Mouse (Mus musculus): ENCODE measurements around the gene Hist1h1t. TPM values are rescaled to one million over a fixed set of nuclear protein-coding genes. Genes with fewer than 3 reads are reported as not detected.

The Hist1h1t gene
- polyA plus RNA-seq, 1 experiment, result not detected

- Histone ChIP-seq H3K27me3 (replicated peaks; ENCODE audit: control insufficient read depth, insufficient read depth, low read length) (no peaks in the 10 kb centered on the region), H3K4me1 (ENCODE audit: control insufficient read depth, insufficient read depth, low read length) (peaks cover 10% of the 10 kb centered on the region), H3K27ac (ENCODE audit: insufficient read depth, low read depth, low read length) (peak overlapping the region; percentile 79), H3K4me3 (ENCODE audit: insufficient read depth, low read depth, low read length) (peak overlapping the region; percentile 56), H3K36me3 (ENCODE audit: control insufficient read depth, insufficient read depth, low read length) (no peaks in the 10 kb centered on the region; the same call in 1 of the 2 replicates)
- peak; percentile 49 for DNase-seq
- WGBS, result 1% methylated on average over 15 of the region's 15 CpGs
- TF ChIP-seq CTCF (conservative IDR thresholded peaks at IDR 0.05; ENCODE audit: insufficient read depth, insufficient read length, low read depth, low read length), result no peak
- no peak for TF ChIP-seq POLR2A (IDR thresholded peaks at IDR 0.05; ENCODE audit: low read depth, low read length)
These were observed 10.3 kb upstream of the Hist1h1t start for GRCm38 (mm10) chr13:23685121-23685861.

GRCm38 (mm10) chr13:23685966-23686365 is 9.6 kb upstream of the Hist1h1t start:
- Histone ChIP-seq H3K27ac (ENCODE audit: insufficient read depth, low read depth, low read length) (peak overlapping the region; percentile 79), H3K36me3 (ENCODE audit: control insufficient read depth, insufficient read depth, low read length) (no peaks in the 10 kb centered on the region; the same call in 1 of the 2 replicates), H3K4me3 (ENCODE audit: insufficient read depth, low read depth, low read length) (peak overlapping the region; percentile 56), H3K27me3 (replicated peaks; ENCODE audit: control insufficient read depth, insufficient read depth, low read length) (no peaks in the 10 kb centered on the region), H3K4me1 (ENCODE audit: control insufficient read depth, insufficient read depth, low read length) (peaks cover 10% of the 10 kb centered on the region)
- no peak for DNase-seq
- 34% methylated on average over 4 of the region's 4 CpGs for WGBS
- TF ChIP-seq CTCF (conservative IDR thresholded peaks at IDR 0.05; ENCODE audit: insufficient read depth, insufficient read length, low read depth, low read length), result no peak
- no peak for TF ChIP-seq POLR2A (IDR thresholded peaks at IDR 0.05; ENCODE audit: low read depth, low read length)

- Histone ChIP-seq H3K4me1 (ENCODE audit: control insufficient read depth, insufficient read depth, low read length) (peaks cover 10% of the 10 kb centered on the region), H3K4me3 (ENCODE audit: insufficient read depth, low read depth, low read length) (no peak overlapping the region), H3K36me3 (ENCODE audit: control insufficient read depth, insufficient read depth, low read length) (no peaks in the 10 kb centered on the region; the same call in 1 of the 2 replicates), H3K27me3 (replicated peaks; ENCODE audit: control insufficient read depth, insufficient read depth, low read length) (no peaks in the 10 kb centered on the region), H3K27ac (ENCODE audit: insufficient read depth, low read depth, low read length) (0 out of 2 replicates have a peak overlapping the region, but pooled peaks have one; percentile 31)
- 66% methylated on average over 4 of the region's 4 CpGs for WGBS
- TF ChIP-seq POLR2A (IDR thresholded peaks at IDR 0.05; ENCODE audit: low read depth, low read length), result no peak
- TF ChIP-seq CTCF (conservative IDR thresholded peaks at IDR 0.05; ENCODE audit: insufficient read depth, insufficient read length, low read depth, low read length), result no peak
- no peak for DNase-seq
These were observed 8.4 kb upstream of the Hist1h1t start for GRCm38 (mm10) chr13:23687181-23687580.

GRCm38 (mm10) chr13:23687907-23688306 is 7.7 kb upstream of the Hist1h1t start:
- WGBS, result 64% methylated on average over 7 of the region's 7 CpGs
- H3K4me1 ChIP-seq (ENCODE audit: control insufficient read depth, insufficient read depth, low read length), result peaks cover 10% of the 10 kb centered on the region
- H3K27ac ChIP-seq (ENCODE audit: insufficient read depth, low read depth, low read length), result peak overlapping the region; percentile 75
- no peak overlapping the region for H3K4me3 ChIP-seq (ENCODE audit: insufficient read depth, low read depth, low read length)
- H3K36me3 ChIP-seq (ENCODE audit: control insufficient read depth, insufficient read depth, low read length), result no peaks in the 10 kb centered on the region; the same call in 1 of the 2 replicates
- peak; percentile 68 for DNase-seq
- no peaks in the 10 kb centered on the region for H3K27me3 ChIP-seq (replicated peaks; ENCODE audit: control insufficient read depth, insufficient read depth, low read length)
- TF ChIP-seq POLR2A (IDR thresholded peaks at IDR 0.05; ENCODE audit: low read depth, low read length) (no peak), CTCF (conservative IDR thresholded peaks at IDR 0.05; ENCODE audit: insufficient read depth, insufficient read length, low read depth, low read length) (no peak)

- DNase-seq, result no peak
- 93% methylated on average over 2 of the region's 2 CpGs for WGBS
- peaks cover 18% of the 10 kb centered on the region for H3K4me1 ChIP-seq (ENCODE audit: control insufficient read depth, insufficient read depth, low read length)
- no peaks in the 10 kb centered on the region; the same call in 1 of the 2 replicates for H3K36me3 ChIP-seq (ENCODE audit: control insufficient read depth, insufficient read depth, low read length)
- no peaks in the 10 kb centered on the region for H3K27me3 ChIP-seq (replicated peaks; ENCODE audit: control insufficient read depth, insufficient read depth, low read length)
- no peak overlapping the region for H3K4me3 ChIP-seq (ENCODE audit: insufficient read depth, low read depth, low read length)
- no peak overlapping the region for H3K27ac ChIP-seq (ENCODE audit: insufficient read depth, low read depth, low read length)
- TF ChIP-seq CTCF (conservative IDR thresholded peaks at IDR 0.05; ENCODE audit: insufficient read depth, insufficient read length, low read depth, low read length), result no peak
- no peak for TF ChIP-seq POLR2A (IDR thresholded peaks at IDR 0.05; ENCODE audit: low read depth, low read length)
These were observed 6.7 kb upstream of the Hist1h1t start for GRCm38 (mm10) chr13:23688956-23689355.

- Histone ChIP-seq H3K27ac (ENCODE audit: insufficient read depth, low read depth, low read length) (no peak overlapping the region), H3K27me3 (replicated peaks; ENCODE audit: control insufficient read depth, insufficient read depth, low read length) (no peaks in the 10 kb centered on the region), H3K36me3 (ENCODE audit: control insufficient read depth, insufficient read depth, low read length) (no peaks in the 10 kb centered on the region; the same call in 1 of the 2 replicates), H3K4me3 (ENCODE audit: insufficient read depth, low read depth, low read length) (no peak overlapping the region), H3K4me1 (ENCODE audit: control insufficient read depth, insufficient read depth, low read length) (peaks cover 23% of the 10 kb centered on the region)
- no peak for DNase-seq
- WGBS, result 81% methylated on average over 2 of the region's 2 CpGs
- no peak for TF ChIP-seq CTCF (conservative IDR thresholded peaks at IDR 0.05; ENCODE audit: insufficient read depth, insufficient read length, low read depth, low read length)
- no peak for TF ChIP-seq POLR2A (IDR thresholded peaks at IDR 0.05; ENCODE audit: low read depth, low read length)
These were observed 6.2 kb upstream of the Hist1h1t start for GRCm38 (mm10) chr13:23689459-23689858.

- peak; percentile 88 for DNase-seq
- 36% methylated on average over 6 of the region's 6 CpGs for WGBS
These were observed 1.7 kb upstream of the Hist1h1t start for GRCm38 (mm10) chr13:23693856-23694440.

More at GRCm38 (mm10) chr13:23693856-23694440, 1.7 kb upstream of the Hist1h1t start:
- Histone ChIP-seq H3K27ac (ENCODE audit: insufficient read depth, low read depth, low read length) (peak overlapping the region; percentile 84), H3K4me1 (ENCODE audit: control insufficient read depth, insufficient read depth, low read length) (peaks cover 13% of the 10 kb centered on the region; the same call in 1 of the 2 replicates), H3K27me3 (replicated peaks; ENCODE audit: control insufficient read depth, insufficient read depth, low read length) (no peaks in the 10 kb centered on the region), H3K4me3 (ENCODE audit: insufficient read depth, low read depth, low read length) (no peak overlapping the region), H3K36me3 (ENCODE audit: control insufficient read depth, insufficient read depth, low read length) (no peaks in the 10 kb centered on the region; the same call in 1 of the 2 replicates)
- TF ChIP-seq CTCF (conservative IDR thresholded peaks at IDR 0.05; ENCODE audit: insufficient read depth, insufficient read length, low read depth, low read length) (no peak), POLR2A (IDR thresholded peaks at IDR 0.05; ENCODE audit: low read depth, low read length) (no peak)

Measured in kidney, adult 2 months (tissue).